Mouse (Mus musculus): Measurements from ENCODE around the gene AU022252. TPM values are rescaled to one million over a fixed set of nuclear protein-coding genes. Genes with fewer than 3 reads are reported as not detected.

AU022252 gene
- polyA plus RNA-seq, 1 experiment from 2014 or later: 40.9 TPM

GRCm38 (mm10) chr4:119177702-119178101, 54.8 kb downstream of the AU022252 start:
- Histone ChIP-seq H3K36me3 (no peaks in the 10 kb centered on the region), H3K4me1 (peaks cover 7% of the 10 kb centered on the region), H3K9me3 (no peaks in the 10 kb centered on the region), H3K4me3 (no peak overlapping the region), H3K4me2 (replicated peaks) (no peak overlapping the region), H3K9ac (no peak overlapping the region), H3K27ac (no peak overlapping the region), H3K27me3 (replicated peaks) (no peaks in the 10 kb centered on the region)
- 77% methylated on average over 5 of the region's 5 CpGs for WGBS
- ATAC-seq (ENCODE audit: low FRiP score, low read depth): no peak

GRCm38 (mm10) chr4:119173851-119174453, 58.6 kb downstream of the AU022252 start, which contains the start of gene Zfp691:
Gene Zfp691 (minus strand): TSS chr4:119174195.
- Histone ChIP-seq H3K27ac (0 out of 2 replicates have a peak within 1 kb of the TSS, but pooled peaks have one; percentile 7), H3K36me3 (peaks cover 19% of the 10 kb centered on the region), H3K9me3 (no peaks in the 10 kb centered on the region), H3K27me3 (replicated peaks) (no peaks in the 10 kb centered on the region), H3K4me3 (peak within 1 kb of the TSS; percentile 75), H3K4me2 (replicated peaks) (peak within 1 kb of the TSS; percentile 67), H3K4me1 (peaks cover 16% of the 10 kb centered on the region), H3K9ac (peak within 1 kb of the TSS; percentile 77)
- WGBS: under 1% methylated on average over 40 of the region's 40 CpGs
- peak; percentile 100 for ATAC-seq (ENCODE audit: low FRiP score, low read depth)

GRCm38 (mm10) chr4:119172919-119173650, 59.4 kb downstream of the AU022252 start:
- 45% methylated on average over 18 of the region's 18 CpGs for WGBS
- H3K4me2 ChIP-seq (replicated peaks): peak overlapping the region; percentile 67
- no peaks in the 10 kb centered on the region for H3K9me3 ChIP-seq
- no peaks in the 10 kb centered on the region for H3K27me3 ChIP-seq (replicated peaks)
- peaks cover 16% of the 10 kb centered on the region for H3K4me1 ChIP-seq
- peaks cover 28% of the 10 kb centered on the region for H3K36me3 ChIP-seq
- H3K4me3 ChIP-seq: peak overlapping the region; percentile 75
- no peak overlapping the region for H3K27ac ChIP-seq
- H3K9ac ChIP-seq: peak overlapping the region; percentile 77
- ATAC-seq (ENCODE audit: low FRiP score, low read depth): no peak

- no peaks in the 10 kb centered on the region for H3K27me3 ChIP-seq (replicated peaks)
- no peak overlapping the region for H3K4me3 ChIP-seq
- no peak overlapping the region for H3K9ac ChIP-seq
- peaks cover 9% of the 10 kb centered on the region; the same call in 1 of the 2 replicates for H3K4me1 ChIP-seq
- WGBS: 3% methylated on average over 4 of the region's 4 CpGs
- H3K9me3 ChIP-seq: no peaks in the 10 kb centered on the region
- no peak for ATAC-seq (ENCODE audit: low FRiP score, low read depth)
- no peak overlapping the region for H3K27ac ChIP-seq
- H3K36me3 ChIP-seq: peaks cover 28% of the 10 kb centered on the region
- H3K4me2 ChIP-seq (replicated peaks): no peak overlapping the region
Measured at GRCm38 (mm10) chr4:119167663-119168062, 64.8 kb downstream of the AU022252 start.

- Histone ChIP-seq H3K4me2 (replicated peaks) (no peak overlapping the region), H3K27ac (no peak overlapping the region), H3K9ac (no peak overlapping the region), H3K4me3 (no peak overlapping the region), H3K4me1 (peaks cover 6% of the 10 kb centered on the region; the same call in 1 of the 2 replicates), H3K9me3 (no peaks in the 10 kb centered on the region), H3K27me3 (replicated peaks) (no peaks in the 10 kb centered on the region), H3K36me3 (peaks cover 28% of the 10 kb centered on the region)
- 83% methylated on average over 4 of the region's 4 CpGs for WGBS
- ATAC-seq (ENCODE audit: low FRiP score, low read depth): no peak
Measured at GRCm38 (mm10) chr4:119167068-119167467, 65.4 kb downstream of the AU022252 start.

- Histone ChIP-seq H3K4me1 (no peaks in the 10 kb centered on the region), H3K4me3 (no peak overlapping the region), H3K36me3 (peaks cover 28% of the 10 kb centered on the region), H3K27me3 (replicated peaks) (no peaks in the 10 kb centered on the region), H3K4me2 (replicated peaks) (no peak overlapping the region), H3K9ac (no peak overlapping the region), H3K9me3 (no peaks in the 10 kb centered on the region), H3K27ac (no peak overlapping the region)
- WGBS: 82% methylated on average over 7 of the region's 7 CpGs
- ATAC-seq (ENCODE audit: low FRiP score, low read depth): no peak
Measured at GRCm38 (mm10) chr4:119165916-119166315, 66.6 kb downstream of the AU022252 start.

GRCm38 (mm10) chr4:119162990-119163389, 69.5 kb downstream of the AU022252 start:
- whole genome bisulfite sequencing: 65% methylated on average over 4 of the region's 4 CpGs
- no peaks in the 10 kb centered on the region for H3K4me1 ChIP-seq

GRCm38 (mm10) chr4:119161358-119161757, 71.2 kb downstream of the AU022252 start:
- no peak overlapping the region for H3K9ac ChIP-seq
- no peak overlapping the region for H3K4me3 ChIP-seq
- H3K9me3 ChIP-seq: no peaks in the 10 kb centered on the region
- H3K36me3 ChIP-seq: no peaks in the 10 kb centered on the region
- no peak overlapping the region for H3K27ac ChIP-seq
- H3K4me2 ChIP-seq (replicated peaks): no peak overlapping the region
- no peaks in the 10 kb centered on the region for H3K4me1 ChIP-seq
- no peak for ATAC-seq (ENCODE audit: low FRiP score, low read depth)
- H3K27me3 ChIP-seq (replicated peaks): no peaks in the 10 kb centered on the region
- WGBS: 82% methylated on average over 3 of the region's 3 CpGs

More at GRCm38 (mm10) chr4:119162990-119163389, 69.5 kb downstream of the AU022252 start:
- Histone ChIP-seq H3K4me3 (no peak overlapping the region), H3K4me2 (replicated peaks) (no peak overlapping the region), H3K36me3 (no peaks in the 10 kb centered on the region), H3K9ac (no peak overlapping the region), H3K9me3 (no peaks in the 10 kb centered on the region), H3K27ac (no peak overlapping the region), H3K27me3 (replicated peaks) (no peaks in the 10 kb centered on the region)
- ATAC-seq (ENCODE audit: low FRiP score, low read depth): no peak

- 85% methylated on average over 5 of the region's 5 CpGs for WGBS
- Histone ChIP-seq H3K4me2 (replicated peaks) (no peak overlapping the region), H3K9me3 (no peaks in the 10 kb centered on the region), H3K36me3 (no peaks in the 10 kb centered on the region), H3K9ac (no peak overlapping the region), H3K27me3 (replicated peaks) (no peaks in the 10 kb centered on the region), H3K27ac (no peak overlapping the region), H3K4me3 (no peak overlapping the region), H3K4me1 (no peaks in the 10 kb centered on the region)
- ATAC-seq (ENCODE audit: low FRiP score, low read depth): no peak
Measured at GRCm38 (mm10) chr4:119157891-119158290, 74.6 kb downstream of the AU022252 start.

GRCm38 (mm10) chr4:119157186-119157585, 75.3 kb downstream of the AU022252 start:
- ATAC-seq (ENCODE audit: low FRiP score, low read depth): no peak

More at GRCm38 (mm10) chr4:119157186-119157585, 75.3 kb downstream of the AU022252 start:
- Histone ChIP-seq H3K4me2 (replicated peaks) (no peak overlapping the region), H3K27ac (no peak overlapping the region), H3K4me1 (no peaks in the 10 kb centered on the region), H3K9ac (no peak overlapping the region), H3K27me3 (replicated peaks) (no peaks in the 10 kb centered on the region), H3K36me3 (no peaks in the 10 kb centered on the region), H3K9me3 (no peaks in the 10 kb centered on the region), H3K4me3 (no peak overlapping the region)
- WGBS: 35% methylated on average over 2 of the region's 2 CpGs

All from neural tube, embryonic 12.5 days (tissue).